Mouse (Mus musculus) cerebellum, adult 9-11 months (tissue): ENCODE results near the gene Rnase1.

Experiments
- DNase-seq: peaks from one replicate; pipeline ENCODE4 v3.0.0; 2022

Gene Rnase1

DNA sequence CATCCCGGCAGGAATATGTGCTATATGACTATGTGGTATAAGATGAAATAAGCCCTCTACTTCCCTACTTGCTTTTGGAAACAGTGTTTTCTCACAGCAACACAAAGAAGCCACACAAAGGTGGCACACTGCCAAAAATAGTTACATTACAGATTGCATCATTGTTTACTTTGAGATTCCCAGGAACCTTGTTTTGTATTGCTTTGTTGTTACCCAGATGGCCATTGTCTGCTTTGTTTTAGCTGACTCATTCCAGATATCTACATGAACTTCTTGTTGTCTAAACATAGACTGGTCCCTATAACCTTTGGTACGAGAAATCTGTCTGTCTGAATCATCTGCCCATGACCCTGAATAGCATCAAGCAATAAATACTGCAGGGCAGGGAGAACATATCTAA lies 6.2 kb downstream of the Rnase1 start:
- no peak for DNase-seq

DNA sequence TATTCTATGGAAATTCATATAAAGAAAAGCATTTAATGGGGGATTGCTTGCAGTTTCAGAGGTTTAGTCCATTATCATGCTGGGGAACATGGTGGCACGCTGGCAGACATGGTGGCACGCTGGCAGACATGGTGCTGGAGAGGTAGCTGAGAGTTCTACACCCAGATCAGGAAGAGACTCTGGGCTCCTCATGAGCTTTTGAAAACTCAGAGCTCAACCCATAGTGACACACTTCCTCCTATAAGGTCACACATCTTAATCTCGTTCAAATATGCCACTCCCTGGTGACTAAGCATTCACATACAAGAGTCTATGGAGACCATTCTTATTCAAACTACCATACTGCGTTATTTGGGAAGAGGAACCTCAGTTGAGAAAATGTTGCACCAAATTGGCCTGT lies 14.2 kb downstream of the Rnase1 start:
- DNase-seq = no peak

DNA sequence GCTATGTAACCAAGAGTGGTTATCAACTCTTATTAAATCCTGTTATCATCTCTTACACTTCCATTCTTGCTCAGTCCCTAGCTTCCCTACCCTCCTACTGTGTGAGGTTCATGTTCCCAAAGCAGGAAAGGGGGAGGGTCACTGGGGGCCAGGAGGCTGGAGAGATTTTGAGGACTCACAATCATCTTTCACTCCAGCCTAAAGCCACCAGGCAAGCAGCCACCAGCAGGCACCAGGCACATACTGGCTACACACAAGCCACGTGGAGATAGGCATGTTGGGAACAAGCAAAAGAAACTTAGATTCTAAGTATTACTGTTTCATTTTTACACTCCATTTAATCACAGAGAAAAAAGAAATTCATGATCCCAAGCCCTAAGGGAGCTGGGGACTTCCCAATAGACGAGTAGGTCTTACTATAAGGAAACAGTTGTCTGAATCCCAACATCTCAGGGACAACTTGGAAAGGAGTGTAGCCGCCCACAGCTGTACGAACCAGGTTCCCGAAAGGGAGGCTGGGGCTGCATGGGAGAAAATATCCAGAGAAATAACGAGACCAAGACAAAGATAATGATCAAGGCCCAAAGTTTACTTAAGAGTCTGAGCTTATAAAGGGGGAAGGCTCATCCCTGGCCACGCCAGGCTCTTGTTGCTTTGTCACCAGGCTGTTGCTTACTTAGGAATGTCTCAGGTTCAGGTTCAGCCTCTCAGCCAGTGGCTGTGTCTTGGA lies 15.3 kb downstream of the Rnase1 start:
- DNase-seq = no peak

DNA sequence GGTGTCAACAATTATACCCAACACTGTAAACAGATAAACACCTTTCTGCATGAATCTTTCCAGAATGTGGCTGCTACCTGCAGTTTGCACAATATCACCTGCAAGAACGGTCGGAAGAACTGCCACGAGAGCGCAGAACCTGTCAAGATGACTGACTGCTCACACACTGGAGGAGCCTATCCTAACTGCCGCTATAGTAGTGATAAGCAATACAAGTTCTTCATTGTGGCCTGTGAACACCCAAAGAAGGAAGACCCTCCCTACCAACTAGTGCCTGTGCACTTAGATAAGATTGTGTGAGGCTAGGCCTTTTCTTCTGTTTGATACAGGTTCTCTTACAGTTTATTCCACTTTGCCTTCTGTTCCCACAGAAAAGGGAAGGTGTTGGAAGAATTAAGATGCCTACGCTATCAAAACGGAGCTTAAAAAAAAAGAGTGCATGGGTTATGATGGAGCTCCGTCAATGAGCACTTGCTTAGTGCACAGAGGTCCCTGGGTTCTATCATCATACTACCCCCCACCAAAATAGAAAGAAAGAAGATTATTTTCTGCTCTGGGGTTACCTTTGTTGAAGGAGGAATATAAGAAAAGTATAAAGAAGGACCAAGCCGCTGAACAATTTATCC lies 16.2 kb downstream of the Rnase1 start:
- no peak for DNase-seq

DNA sequence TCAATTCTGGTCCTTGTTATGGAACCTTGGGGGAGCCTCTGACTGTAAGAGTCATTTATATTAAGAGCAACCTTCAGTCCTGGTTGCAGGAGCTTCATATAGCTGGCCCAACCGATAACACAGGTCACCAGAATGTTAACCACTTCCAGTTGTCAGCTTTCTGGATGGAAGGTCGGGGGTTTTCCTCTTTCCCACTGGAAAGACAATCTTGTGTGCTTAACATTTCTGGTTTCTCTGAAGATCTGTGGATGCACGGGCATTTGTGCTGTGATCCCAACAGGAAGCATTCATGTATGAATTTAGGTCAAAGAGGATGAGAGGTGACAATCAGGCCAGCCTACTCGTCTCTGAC lies 17.0 kb downstream of the Rnase1 start:
- no peak for DNase-seq

GRCm38 (mm10) chr14:51128775-51129623 lies 17.6 kb downstream of the Rnase1 start:
- no peak for DNase-seq

DNA sequence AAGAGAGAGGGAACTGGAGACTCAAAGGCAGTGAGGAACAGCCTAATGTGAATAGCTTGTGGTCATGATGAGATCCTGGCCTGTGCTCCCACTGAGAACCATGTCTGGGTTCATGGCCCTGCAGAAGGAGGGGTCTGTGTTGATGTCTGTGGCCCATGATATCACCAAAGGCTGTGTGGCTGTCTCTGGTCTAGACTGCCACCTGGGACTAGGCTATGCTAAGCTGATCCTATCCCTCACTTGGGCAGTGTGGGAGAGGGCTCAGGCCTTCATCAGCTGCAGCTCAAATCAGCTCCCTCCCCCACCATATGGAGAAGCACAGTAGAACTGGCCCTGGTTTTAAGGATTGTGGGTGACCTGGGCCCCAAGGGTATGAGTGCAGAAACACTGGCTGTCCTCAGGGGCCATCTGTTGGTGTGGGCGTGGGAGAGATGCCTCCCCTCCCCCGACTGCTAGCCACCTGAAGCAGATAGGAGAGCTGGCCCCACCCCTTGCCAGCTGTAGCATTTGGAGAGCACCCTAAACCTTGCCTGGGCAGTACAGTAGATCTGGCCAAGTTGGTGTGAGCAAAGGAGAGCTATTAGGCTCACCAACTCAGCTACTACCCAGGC lies 18.8 kb downstream of the Rnase1 start:
- no peak for DNase-seq

DNA sequence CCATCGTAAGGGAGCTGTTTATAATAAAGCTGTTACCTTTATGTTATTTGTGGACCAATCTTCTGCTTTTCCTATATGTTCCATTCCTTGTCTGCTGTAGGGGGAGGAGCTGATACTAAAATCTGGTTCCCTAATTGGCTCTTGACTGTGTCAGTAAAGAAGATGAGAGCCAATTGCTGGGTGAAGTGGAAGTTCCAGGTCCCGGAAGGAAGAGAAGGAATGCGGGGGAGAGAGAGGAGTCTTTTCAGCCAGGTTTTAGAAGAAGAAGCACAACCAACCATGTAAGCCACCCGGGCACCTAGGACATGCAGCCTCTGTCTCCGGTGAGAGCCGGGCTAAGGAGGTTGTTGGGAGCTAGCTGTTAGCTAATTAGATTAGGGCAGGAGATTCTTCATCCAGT lies 20.9 kb downstream of the Rnase1 start:
- no peak for DNase-seq

DNA sequence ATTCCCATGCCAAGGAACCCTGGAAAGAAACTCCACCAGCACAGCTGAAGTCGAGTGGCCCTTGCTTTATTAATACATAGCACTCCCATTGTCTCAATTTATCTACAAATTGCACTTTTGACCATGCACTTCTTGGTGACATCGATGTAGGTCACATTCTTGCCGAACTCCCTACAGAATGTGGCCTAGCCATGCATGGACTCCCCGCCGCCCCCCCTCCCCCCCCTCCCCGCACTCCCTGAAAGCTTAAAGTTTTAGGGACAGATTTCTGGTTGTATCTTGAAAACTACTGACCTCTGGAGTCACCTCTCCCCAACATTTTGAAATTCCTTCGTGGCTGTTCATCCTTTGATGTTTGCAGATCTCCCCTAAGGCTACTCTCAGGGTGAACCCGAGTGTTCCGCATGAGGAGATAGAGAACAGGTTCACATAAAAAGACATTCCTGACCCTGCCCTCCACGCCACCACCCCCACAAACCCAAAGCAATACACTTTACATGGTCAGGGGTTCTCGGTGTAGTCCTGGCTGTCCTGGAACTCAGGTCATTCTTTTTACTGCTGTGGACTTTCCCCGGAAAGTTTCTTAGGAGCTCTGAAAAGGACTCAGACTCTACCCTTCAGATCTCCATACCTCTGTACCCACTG lies 32.5 kb downstream of the Rnase1 start, which contains the start of gene Eddm3b:
Gene Eddm3b, plus strand, starts transcription at position 511 of the 645 bp plus-strand sequence.
- DNase-seq = no peak

GRCm38 (mm10) chr14:51113476-51113875 lies 33.1 kb downstream of the Rnase1 start:
- DNase-seq = no peak

DNA sequence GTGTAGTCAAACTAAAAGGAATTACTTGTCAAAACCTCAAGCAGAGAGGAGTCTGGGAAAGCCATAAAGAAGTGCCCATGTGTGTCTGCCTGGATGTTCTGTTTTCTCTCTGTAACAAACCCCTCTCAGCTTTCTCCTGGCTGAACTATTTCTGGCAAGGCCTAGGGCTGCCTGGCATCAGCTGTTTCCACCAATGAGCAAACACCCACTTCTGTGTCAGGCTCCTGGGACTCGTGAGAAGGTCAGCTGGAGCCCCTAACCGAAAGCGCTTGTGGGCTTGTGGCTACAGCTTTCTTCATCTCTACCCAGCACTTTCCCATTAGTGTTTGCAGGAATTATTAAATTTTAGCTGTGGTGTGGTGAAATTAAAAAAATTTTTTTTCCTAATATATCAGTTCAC lies 34.6 kb downstream of the Rnase1 start:
- no peak for DNase-seq

DNA sequence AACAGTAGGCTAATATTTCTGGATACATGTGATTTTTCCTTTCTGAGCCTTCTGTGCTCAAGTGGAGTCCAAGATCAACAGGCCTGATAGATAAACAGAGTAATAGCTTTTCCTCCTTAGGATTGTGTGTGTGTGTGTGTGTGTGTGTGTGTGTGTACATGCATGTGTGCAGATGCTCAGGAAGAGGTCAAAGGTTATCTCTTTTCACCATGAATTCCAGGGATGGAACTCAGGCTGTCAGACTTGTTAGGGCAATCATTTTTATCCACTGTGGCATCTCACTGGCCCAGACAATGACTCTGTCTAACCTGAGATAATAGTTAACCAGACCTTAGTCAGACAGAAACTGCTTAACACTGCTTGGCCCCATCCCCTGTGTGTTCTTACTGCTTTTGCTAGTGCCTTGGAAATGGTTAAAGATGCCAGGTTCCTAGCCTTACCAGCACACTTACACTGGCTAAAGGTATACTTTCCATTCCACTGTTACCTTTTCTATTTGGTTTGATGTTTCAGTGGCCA lies 40.1 kb downstream of the Rnase1 start:
- no peak for DNase-seq

DNA sequence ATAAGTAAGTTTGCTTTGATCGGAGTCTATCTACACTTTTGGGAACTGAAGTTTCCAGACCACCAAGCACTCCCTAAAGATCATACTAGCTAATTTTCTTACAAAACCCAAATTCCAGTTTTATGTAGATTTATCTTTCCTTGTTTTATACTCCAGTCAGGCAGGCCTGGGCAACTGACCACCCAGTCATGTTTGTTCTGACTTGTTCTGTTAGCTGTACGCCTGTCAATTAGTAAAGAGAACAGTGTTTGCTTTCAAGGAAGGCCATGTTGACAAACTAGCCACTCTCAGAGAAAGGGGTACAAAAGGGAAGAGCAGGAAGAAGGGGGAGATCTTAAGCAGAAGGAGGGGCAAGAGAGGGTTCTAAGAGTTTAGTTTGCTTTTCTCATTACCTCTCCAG lies 42.2 kb downstream of the Rnase1 start:
- no peak for DNase-seq

- no peak for DNase-seq
These were observed 43.4 kb downstream of the Rnase1 start for GRCm38 (mm10) chr14:51103217-51103616.

- no peak for DNase-seq
These were observed 45.3 kb downstream of the Rnase1 start for GRCm38 (mm10) chr14:51101284-51101683.

GRCm38 (mm10) chr14:51098921-51099320 lies 47.7 kb downstream of the Rnase1 start:
- no peak for DNase-seq

GRCm38 (mm10) chr14:51098300-51098699 lies 48.3 kb downstream of the Rnase1 start:
- DNase-seq = peak; percentile 81

GRCm38 (mm10) chr14:51095736-51096524 lies 50.7 kb downstream of the Rnase1 start:
- DNase-seq = no peak
